Mouse (Mus musculus): ENCODE data around the gene Msi1. TPM values are rescaled to one million over a fixed set of nuclear protein-coding genes. Genes with fewer than 3 reads are reported as not detected.

Gene Msi1
- polyA plus RNA-seq, 1 experiment from 2014 or later: 4.3 TPM

DNA sequence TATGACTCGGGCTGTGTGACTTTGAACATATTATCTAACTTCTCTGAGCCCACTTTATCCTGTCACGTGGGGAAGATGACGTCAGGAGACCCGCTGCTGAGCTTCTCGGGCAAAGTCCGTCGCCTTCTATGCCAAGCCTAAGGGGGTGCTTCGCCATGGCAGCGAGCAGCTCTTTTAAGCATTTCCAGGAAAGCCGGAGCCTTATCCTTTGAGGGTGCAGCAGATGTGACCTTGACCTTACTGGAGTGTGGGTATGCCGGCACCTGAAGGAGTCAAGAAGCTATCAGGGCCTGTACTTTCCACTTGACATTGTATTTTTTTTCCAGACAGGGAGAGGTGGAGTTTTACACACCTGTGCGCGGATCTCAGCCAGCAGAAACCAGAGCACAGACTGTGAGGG is 29.5 kb downstream of the Msi1 start:
- Histone ChIP-seq H3K4me3 (ENCODE audit: low read depth, low read length) (no peak overlapping the region), H3K27me3 (replicated peaks; ENCODE audit: control insufficient read depth, insufficient read depth, low read length) (no peaks in the 10 kb centered on the region), H3K27ac (ENCODE audit: low read depth, low read length) (no peak overlapping the region), H3K36me3 (ENCODE audit: control insufficient read depth, insufficient read depth) (no peaks in the 10 kb centered on the region), H3K9ac (ENCODE audit: low read depth, low read length) (no peak overlapping the region), H3K9me3 (ENCODE audit: control insufficient read depth) (no peaks in the 10 kb centered on the region), H3K4me2 (replicated peaks; ENCODE audit: low read depth) (no peak overlapping the region), H3K4me1 (replicated peaks; ENCODE audit: control insufficient read depth, insufficient read depth, low read length) (no peaks in the 10 kb centered on the region)
- no peak for TF ChIP-seq CTCF (IDR thresholded peaks at IDR 0.05; ENCODE audit: low read depth)
- WGBS: 35% methylated on average over 13 of the region's 13 CpGs
- 0 out of 2 replicates have a peak, but pooled peaks have one; percentile 28 for ATAC-seq

DNA sequence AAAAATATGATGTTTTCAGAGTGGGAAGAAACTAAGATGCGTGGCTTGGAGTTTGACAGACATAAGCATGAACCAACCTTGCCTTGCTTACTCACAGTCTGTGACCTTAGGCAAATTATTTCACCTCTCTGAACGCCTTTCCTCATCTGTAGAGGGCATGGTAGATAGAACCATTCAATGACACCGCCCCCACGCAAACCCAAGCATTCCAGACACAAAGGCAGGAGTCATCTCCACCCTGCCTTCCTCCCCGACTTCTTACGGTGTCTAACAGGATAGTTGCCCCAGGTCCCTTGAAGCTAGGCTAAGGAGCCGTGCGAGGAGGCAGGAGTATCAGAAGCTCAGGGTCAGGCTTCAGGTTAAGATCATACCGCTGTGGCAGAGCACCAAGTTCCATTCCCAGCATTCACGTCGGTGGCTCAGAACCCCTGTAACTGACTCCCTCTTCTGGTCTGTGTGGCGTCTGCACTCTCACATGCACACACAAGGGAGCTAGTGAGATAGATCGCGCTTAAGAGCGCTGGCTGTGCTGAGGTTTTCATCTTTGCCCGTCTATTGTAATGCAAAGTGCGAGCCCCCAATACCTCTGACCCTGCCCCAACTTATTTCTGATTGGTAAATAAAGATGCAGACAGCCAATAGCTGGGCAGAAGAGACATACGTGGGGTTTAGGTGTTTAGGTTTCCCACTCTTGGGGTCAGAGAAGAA is 35.2 kb downstream of the Msi1 start:
- Histone ChIP-seq H3K9me3 (ENCODE audit: control insufficient read depth) (no peaks in the 10 kb centered on the region), H3K27me3 (replicated peaks; ENCODE audit: control insufficient read depth, insufficient read depth, low read length) (no peaks in the 10 kb centered on the region), H3K4me2 (replicated peaks; ENCODE audit: low read depth) (no peak overlapping the region), H3K36me3 (ENCODE audit: control insufficient read depth, insufficient read depth) (no peaks in the 10 kb centered on the region), H3K9ac (ENCODE audit: low read depth, low read length) (no peak overlapping the region), H3K4me1 (replicated peaks; ENCODE audit: control insufficient read depth, insufficient read depth, low read length) (no peaks in the 10 kb centered on the region), H3K4me3 (ENCODE audit: low read depth, low read length) (no peak overlapping the region), H3K27ac (ENCODE audit: low read depth, low read length) (no peak overlapping the region)
- ATAC-seq: no peak
- 85% methylated on average over 18 of the region's 18 CpGs for WGBS
- no peak for TF ChIP-seq CTCF (IDR thresholded peaks at IDR 0.05; ENCODE audit: low read depth)

DNA sequence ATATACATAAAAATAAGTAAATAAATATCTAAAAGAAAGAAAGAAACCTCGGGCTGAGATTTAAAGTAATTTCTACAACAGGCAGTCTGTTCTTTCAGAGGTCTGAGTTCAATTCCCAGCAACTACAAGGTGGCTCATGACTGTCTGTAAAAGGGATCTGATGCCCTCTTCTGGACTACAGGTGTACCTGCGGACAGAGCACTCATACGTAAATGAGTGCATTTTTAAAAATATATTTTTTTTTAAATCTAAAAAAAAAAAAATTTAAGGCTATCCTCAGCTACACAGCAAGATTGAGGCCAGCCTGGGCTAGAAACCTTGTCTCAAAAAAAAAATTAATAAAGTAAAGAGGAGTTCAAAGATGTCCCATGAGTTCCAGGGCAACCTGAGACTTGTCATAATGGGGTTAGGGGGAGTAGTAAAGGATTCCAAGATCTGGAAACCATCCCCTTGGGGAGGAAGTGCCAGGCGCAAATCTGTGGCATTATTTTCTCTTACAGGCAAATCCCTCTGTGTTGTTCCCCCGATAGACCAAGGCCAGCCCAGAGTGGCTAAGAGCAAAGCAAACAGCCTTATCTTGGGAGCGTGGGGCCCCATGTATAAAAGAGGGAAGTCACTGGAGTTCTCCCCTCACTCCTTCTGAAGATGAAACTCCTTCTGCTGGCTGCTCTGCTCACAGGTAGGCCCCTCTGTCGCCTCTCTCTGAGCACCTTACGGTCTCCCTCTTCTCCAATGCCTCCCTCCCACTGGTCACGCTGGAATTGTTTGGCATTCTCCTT is 36.4 kb downstream of the Msi1 start, which contains the start of gene Pla2g1b:
Gene Pla2g1b, plus strand, starts transcription at position 621 of the 779 bp plus-strand sequence.
- Histone ChIP-seq H3K9me3 (ENCODE audit: control insufficient read depth) (no peaks in the 10 kb centered on the region), H3K27ac (ENCODE audit: low read depth, low read length) (no peak within 1 kb of the TSS), H3K9ac (ENCODE audit: low read depth, low read length) (no peak within 1 kb of the TSS), H3K36me3 (ENCODE audit: control insufficient read depth, insufficient read depth) (no peaks in the 10 kb centered on the region), H3K4me2 (replicated peaks; ENCODE audit: low read depth) (no peak within 1 kb of the TSS), H3K4me1 (replicated peaks; ENCODE audit: control insufficient read depth, insufficient read depth, low read length) (no peaks in the 10 kb centered on the region), H3K4me3 (ENCODE audit: low read depth, low read length) (no peak within 1 kb of the TSS), H3K27me3 (replicated peaks; ENCODE audit: control insufficient read depth, insufficient read depth, low read length) (no peaks in the 10 kb centered on the region)
- ATAC-seq: peak; percentile 72
- peak; percentile 53 for TF ChIP-seq CTCF (IDR thresholded peaks at IDR 0.05; ENCODE audit: low read depth)
- 22% methylated on average over 9 of the region's 9 CpGs for WGBS

DNA sequence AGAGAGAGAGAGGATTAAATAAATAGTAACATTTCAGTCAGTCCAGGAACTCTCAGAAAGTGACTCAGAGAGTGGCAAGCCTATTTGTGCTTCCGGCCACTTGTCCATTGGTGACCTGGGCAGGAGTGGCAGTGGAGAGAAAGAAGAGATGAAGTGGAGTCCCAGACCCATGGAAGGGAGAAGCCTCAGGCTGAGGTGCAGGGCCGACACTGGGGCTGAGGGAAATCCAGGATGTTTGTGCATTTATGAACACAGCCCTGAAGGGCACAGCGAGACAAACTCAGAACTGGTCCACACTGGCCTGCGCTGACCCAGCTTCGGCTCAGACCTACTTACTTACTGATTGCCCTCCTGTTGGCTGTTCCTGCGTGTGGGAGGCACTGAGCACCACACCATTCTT is 40.4 kb downstream of the Msi1 start:
- Histone ChIP-seq H3K27ac (ENCODE audit: low read depth, low read length) (no peak overlapping the region), H3K4me2 (replicated peaks; ENCODE audit: low read depth) (no peak overlapping the region), H3K27me3 (replicated peaks; ENCODE audit: control insufficient read depth, insufficient read depth, low read length) (no peaks in the 10 kb centered on the region), H3K9me3 (ENCODE audit: control insufficient read depth) (no peaks in the 10 kb centered on the region), H3K4me3 (ENCODE audit: low read depth, low read length) (no peak overlapping the region), H3K36me3 (ENCODE audit: control insufficient read depth, insufficient read depth) (no peaks in the 10 kb centered on the region), H3K9ac (ENCODE audit: low read depth, low read length) (no peak overlapping the region), H3K4me1 (replicated peaks; ENCODE audit: control insufficient read depth, insufficient read depth, low read length) (no peaks in the 10 kb centered on the region)
- no peak for ATAC-seq
- 77% methylated on average over 6 of the region's 6 CpGs for whole genome bisulfite sequencing
- no peak for TF ChIP-seq CTCF (IDR thresholded peaks at IDR 0.05; ENCODE audit: low read depth)

DNA sequence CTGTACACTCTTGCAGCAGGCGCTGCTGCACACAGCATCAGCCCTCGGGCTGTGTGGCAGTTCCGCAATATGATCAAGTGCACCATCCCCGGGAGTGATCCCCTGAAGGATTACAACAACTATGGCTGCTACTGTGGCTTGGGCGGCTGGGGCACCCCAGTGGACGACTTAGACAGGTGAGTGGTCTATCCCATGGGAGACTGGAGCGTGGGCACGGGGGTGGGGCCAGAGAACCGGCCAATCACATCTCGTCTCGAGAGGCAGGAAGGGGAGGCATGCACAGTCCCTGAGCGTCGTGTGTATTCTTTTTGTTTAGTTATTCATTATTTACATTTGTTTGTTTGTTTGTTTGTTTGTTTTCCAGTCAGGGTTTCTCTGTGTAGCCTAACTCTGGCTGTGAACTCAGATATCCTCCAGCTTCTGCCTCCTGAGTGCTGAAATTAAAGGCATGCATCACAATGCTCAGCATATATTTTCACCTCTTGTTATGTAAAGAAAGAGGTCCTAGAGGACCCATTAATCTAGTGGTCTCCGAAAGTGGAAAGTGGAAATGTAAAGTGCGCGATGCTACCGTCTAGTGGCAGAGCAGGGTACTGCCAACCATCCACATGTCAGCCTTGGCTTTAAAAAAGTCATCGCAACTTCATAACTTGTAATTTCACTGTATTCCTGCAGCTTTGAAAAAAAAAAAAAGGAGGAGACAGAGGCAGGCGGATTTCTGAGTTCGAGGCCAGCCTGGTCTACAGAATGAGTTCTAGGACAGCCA is 41.5 kb downstream of the Msi1 start:
- Histone ChIP-seq H3K9me3 (ENCODE audit: control insufficient read depth) (no peaks in the 10 kb centered on the region), H3K27me3 (replicated peaks; ENCODE audit: control insufficient read depth, insufficient read depth, low read length) (no peaks in the 10 kb centered on the region), H3K36me3 (ENCODE audit: control insufficient read depth, insufficient read depth) (no peaks in the 10 kb centered on the region), H3K4me1 (replicated peaks; ENCODE audit: control insufficient read depth, insufficient read depth, low read length) (no peaks in the 10 kb centered on the region), H3K4me3 (ENCODE audit: low read depth, low read length) (no peak overlapping the region), H3K27ac (ENCODE audit: low read depth, low read length) (no peak overlapping the region), H3K4me2 (replicated peaks; ENCODE audit: low read depth) (no peak overlapping the region), H3K9ac (ENCODE audit: low read depth, low read length) (no peak overlapping the region)
- peak; percentile 84 for TF ChIP-seq CTCF (IDR thresholded peaks at IDR 0.05; ENCODE audit: low read depth)
- no peak for ATAC-seq
- WGBS: 32% methylated on average over 20 of the region's 20 CpGs

DNA sequence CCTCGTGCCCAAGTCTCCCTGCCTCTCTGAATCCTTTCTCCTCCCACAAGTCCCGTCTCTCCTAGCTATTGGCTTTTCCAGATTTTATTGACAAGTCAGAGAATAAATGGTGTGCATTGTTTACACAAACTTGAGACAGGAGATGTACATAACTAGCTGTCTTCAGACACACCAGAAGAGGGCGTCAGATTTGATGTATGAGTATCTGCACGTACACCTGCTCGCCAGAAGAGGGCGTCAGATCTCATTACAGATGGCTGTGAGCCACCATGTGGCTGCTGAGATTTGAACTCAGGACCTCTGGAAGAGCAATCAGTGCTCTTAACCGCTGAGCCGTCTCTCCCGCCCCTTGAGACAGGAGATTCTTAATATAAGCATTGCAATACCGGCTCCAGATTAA is 43.8 kb downstream of the Msi1 start:
- ATAC-seq: no peak
- 71% methylated on average over 10 of the region's 10 CpGs for WGBS

More for the DNA sequence above, 43.8 kb downstream of the Msi1 start:
- Histone ChIP-seq H3K9ac (ENCODE audit: low read depth, low read length) (no peak overlapping the region), H3K27me3 (replicated peaks; ENCODE audit: control insufficient read depth, insufficient read depth, low read length) (no peaks in the 10 kb centered on the region), H3K9me3 (ENCODE audit: control insufficient read depth) (no peaks in the 10 kb centered on the region), H3K4me2 (replicated peaks; ENCODE audit: low read depth) (no peak overlapping the region), H3K4me1 (replicated peaks; ENCODE audit: control insufficient read depth, insufficient read depth, low read length) (no peaks in the 10 kb centered on the region), H3K36me3 (ENCODE audit: control insufficient read depth, insufficient read depth) (peaks cover 4% of the 10 kb centered on the region; the same call in 1 of the 2 replicates), H3K4me3 (ENCODE audit: low read depth, low read length) (no peak overlapping the region), H3K27ac (ENCODE audit: low read depth, low read length) (no peak overlapping the region)
- peak; percentile 45 for TF ChIP-seq CTCF (IDR thresholded peaks at IDR 0.05; ENCODE audit: low read depth)
